Mouse (Mus musculus): ENCODE data around the gene Olfr1263.

The Olfr1263 gene

GRCm38 (mm10) chr2:90011831-90012230 lies at the start of gene Olfr1263:
Olfr1263 (plus strand) TSS chr2:90012131.
- DNase-seq: no peak

GRCm38 (mm10) chr2:89974184-89974583 lies 37.7 kb upstream of the Olfr1263 start, which contains the start of gene Olfr1260:
Olfr1260 (plus strand) TSS chr2:89974340.
- no peak for DNase-seq

GRCm38 (mm10) chr2:89977709-89978108 lies 34.2 kb upstream of the Olfr1263 start:
- DNase-seq: no peak

- DNase-seq: no peak
Measured at GRCm38 (mm10) chr2:89990921-89991320, 21.0 kb upstream of the Olfr1263 start, which contains the start of gene Olfr1261. Olfr1261 (plus strand) TSS chr2:89991221.

GRCm38 (mm10) chr2:89999845-90000244 lies 12.1 kb upstream of the Olfr1263 start, which contains the start of gene Olfr1262:
Olfr1262 (plus strand) TSS chr2:90000145.
- no peak for DNase-seq

GRCm38 (mm10) chr2:90025477-90025876 lies 13.5 kb downstream of the Olfr1263 start, which contains the start of gene Olfr1264:
Olfr1264 (minus strand) TSS chr2:90025577.
- no peak for DNase-seq

- DNase-seq: no peak
Measured at GRCm38 (mm10) chr2:90035037-90035436, 23.1 kb downstream of the Olfr1263 start, which contains the start of gene Olfr1265. Olfr1265 (plus strand) TSS chr2:90035337.

- DNase-seq: no peak
Measured at GRCm38 (mm10) chr2:90063494-90063893, 51.6 kb downstream of the Olfr1263 start, which contains the start of gene Olfr140. Olfr140 (minus strand) TSS chr2:90063594.
